Mouse (Mus musculus) layer of hippocampus, adult 8-10 months (tissue): ENCODE measurements around the gene Axin1. TPM values are rescaled to one million over a fixed set of nuclear protein-coding genes. Genes with fewer than 3 reads are reported as not detected.
A peak's percentile ranks its signal among the peaks of the same experiment; 100 is the strongest.

Experiments
- DNase-seq, 2 experiments: peaks; one replicate each; pipeline ENCODE4 v3.0.0; 2022; ENCODE audit warnings: low spot score in 2 of 2
- total RNA-seq, 4 experiments: library from RNA; stranded (reverse); gene quantifications; 2 replicates each; pipeline ENCODE4 v1.2.4; 2022

Gene Axin1
- total RNA-seq, 4 experiments from 2014 or later: 26.7 to 31.1 (median 29.5) TPM

GRCm38 (mm10) chr17:26237667-26238066 lies 99.2 kb downstream of the Axin1 start:
- no peak for DNase-seq

GRCm38 (mm10) chr17:26239551-26239950 lies 101.1 kb downstream of the Axin1 start:
- no peak for DNase-seq

- DNase-seq: no peak
Measured at GRCm38 (mm10) chr17:26240120-26240790, 101.8 kb downstream of the Axin1 start.

- DNase-seq: no peak
Measured at GRCm38 (mm10) chr17:26240990-26241389, 102.5 kb downstream of the Axin1 start.

- DNase-seq: no peak
Measured at GRCm38 (mm10) chr17:26243471-26244100, 105.1 kb downstream of the Axin1 start.

GRCm38 (mm10) chr17:26244101-26244841 lies 105.8 kb downstream of the Axin1 start, which contains the start of gene Fam234a:
TSS of gene Fam234a (minus strand) at chr17:26244242.
- DNase-seq: peak; percentile 88 to 93

Other genes starting within 250 kb of the Axin1 start
- gene Rab40c, start 219.0 kb upstream of the Axin1 start, total RNA-seq: 10 to 100 TPM; 42.0 to 72.9 (median 46.4) TPM
- 100 to 1,000 TPM; 104 to 128 (median 120) TPM for gene Pigq, start 193.8 kb upstream of the Axin1 start, total RNA-seq
- 1 to 10 TPM in 1 of 4 experiments, under 1 TPM in 2, not detected in 1; 0.16 to 2.8 (median 0.28) TPM for gene Nhlrc4, start 193.7 kb upstream of the Axin1 start, total RNA-seq
- gene A930017K11Rik, start 186.1 kb upstream of the Axin1 start, total RNA-seq: 1 to 10 TPM in 1 of 4 experiments, under 1 TPM in 3; 0.77 to 1.2 (median 0.88) TPM
- gene Capn15, start 152.9 kb upstream of the Axin1 start, total RNA-seq: 10 to 100 TPM; 45.4 to 61.2 (median 53.8) TPM
- 100 to 1,000 TPM in 3 of 4 experiments, 10 to 100 TPM in 1; 96.5 to 113 (median 102) TPM for gene Rab11fip3, start 69.1 kb upstream of the Axin1 start, total RNA-seq
- 10 to 100 TPM; 27.6 to 31.2 (median 29.7) TPM for gene Decr2, start 48.4 kb upstream of the Axin1 start, total RNA-seq
- gene Nme4, start 43.1 kb upstream of the Axin1 start, total RNA-seq: 1 to 10 TPM; 5.1 to 6.3 (median 5.4) TPM
- 10 to 100 TPM; 13.8 to 16.2 (median 15.5) TPM for gene Tmem8, start 25.4 kb upstream of the Axin1 start, total RNA-seq
- 10 to 100 TPM; 58.1 to 71.4 (median 62.0) TPM for gene Mrpl28, start 15.2 kb upstream of the Axin1 start, total RNA-seq
- under 1 TPM in 2 of 4 experiments, not detected in 2; 0.32 to 0.54 TPM for gene Pdia2, start 60.4 kb downstream of the Axin1 start, total RNA-seq
- gene Rgs11, start 64.3 kb downstream of the Axin1 start, total RNA-seq: 10 to 100 TPM; 45.4 to 61.8 (median 55.1) TPM
- 10 to 100 TPM; 59.6 to 69.7 (median 67.6) TPM for gene Arhgdig, start 69.1 kb downstream of the Axin1 start, total RNA-seq
- gene Fam234a, start 105.6 kb downstream of the Axin1 start, total RNA-seq: 10 to 100 TPM; 19.4 to 25.6 (median 21.6) TPM
- gene Luc7l, start 114.2 kb downstream of the Axin1 start, total RNA-seq: 10 to 100 TPM; 70.6 to 97.4 (median 89.0) TPM